Mouse (Mus musculus) right cerebral cortex, postnatal 14 days (tissue): Measurements from ENCODE around the gene Cfap69.

Experiments
- DNase-seq: peaks from one replicate; pipeline ENCODE4 v3.0.0; 2022

Cfap69 gene

DNA sequence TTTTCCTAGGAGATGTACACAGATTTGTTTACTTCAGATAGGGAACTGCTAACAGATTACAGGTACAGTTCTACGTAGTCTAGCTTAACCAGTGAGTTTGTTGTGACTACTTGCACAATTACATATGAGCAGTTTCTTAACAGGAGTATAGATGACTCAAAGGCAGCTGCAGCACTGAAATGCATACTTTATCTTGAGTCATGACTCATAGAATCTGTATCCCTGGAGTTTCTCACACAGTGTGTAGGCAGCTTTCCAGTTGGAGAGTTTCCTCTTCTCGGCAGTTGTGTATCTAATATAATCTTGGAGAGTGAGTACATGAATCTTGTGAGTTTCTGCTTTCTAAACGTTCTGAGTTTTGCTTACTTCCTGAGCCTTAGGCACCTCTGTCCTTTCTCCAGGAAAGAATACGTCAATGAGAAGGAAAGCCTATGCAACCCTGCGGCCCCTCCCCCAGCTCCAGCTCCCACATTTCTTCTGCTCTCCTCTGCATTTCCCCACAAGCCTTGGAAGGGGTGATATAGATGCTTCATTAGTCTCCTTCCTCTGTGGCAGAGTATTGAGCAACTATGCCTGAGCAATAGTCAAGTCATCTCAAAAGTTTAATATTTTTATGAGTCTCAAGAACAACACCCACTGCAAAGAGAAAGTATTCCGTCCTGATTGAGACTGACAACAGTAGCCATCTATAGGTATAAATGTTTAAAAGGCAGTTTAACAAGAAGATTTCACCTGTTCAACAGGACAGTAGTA, 15.0 kb downstream of the Cfap69 start:
- peak; percentile 26 for DNase-seq

DNA sequence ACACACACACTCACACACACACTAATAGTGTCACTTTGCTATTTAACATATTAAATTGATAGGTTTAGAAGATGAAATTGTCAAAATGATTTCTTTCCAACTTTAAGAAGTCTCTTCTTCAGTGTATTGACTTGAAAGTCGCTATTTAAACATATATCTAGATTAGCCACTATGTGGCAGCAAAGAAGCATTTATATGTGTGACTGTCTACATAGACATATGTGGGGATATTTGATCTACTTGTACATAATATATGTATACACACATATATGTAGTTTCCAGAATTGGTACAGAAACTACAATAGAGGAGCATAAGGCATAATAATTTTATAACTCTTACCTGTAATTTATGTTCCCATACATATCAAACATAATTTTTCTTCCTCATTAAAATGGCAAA, 17.9 kb downstream of the Cfap69 start:
- no peak for DNase-seq

DNA sequence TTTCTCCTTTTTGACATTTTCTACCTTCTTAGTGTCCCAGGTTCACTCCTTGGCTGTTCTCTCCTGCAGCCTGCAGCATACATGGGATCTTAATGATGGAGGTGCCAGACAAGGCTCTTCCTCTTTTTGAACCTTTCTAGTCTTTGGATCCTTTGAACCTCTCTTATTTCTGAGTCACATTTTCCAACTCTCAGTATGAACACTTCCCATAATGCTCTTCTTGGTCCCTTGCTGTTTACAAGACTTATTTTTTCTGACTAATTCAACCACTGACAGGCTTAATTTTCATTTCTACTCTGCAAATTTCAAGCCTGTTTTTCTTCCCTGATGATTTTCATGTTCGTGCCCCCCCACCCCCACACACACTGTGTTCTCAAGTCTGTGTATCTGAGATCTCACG, 25.5 kb downstream of the Cfap69 start:
- no peak for DNase-seq

DNA sequence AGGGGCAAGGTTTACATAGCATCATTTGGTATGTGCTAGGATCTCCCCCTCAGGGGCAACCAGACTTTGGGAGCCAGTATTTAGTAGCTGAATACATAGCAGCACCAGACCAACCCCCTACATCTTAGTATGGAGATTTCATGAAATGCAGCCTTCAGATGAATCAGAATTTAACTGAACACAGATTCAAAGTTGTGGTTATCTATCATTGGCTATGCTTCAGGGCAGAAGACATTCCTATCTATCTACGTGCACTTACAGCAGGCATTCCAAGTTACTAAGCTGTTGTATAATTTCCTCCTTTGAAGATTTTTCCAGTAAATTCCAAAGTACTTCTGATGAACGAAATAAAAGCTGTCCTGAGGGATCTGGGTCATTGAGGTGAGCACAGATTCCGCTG, 38.5 kb downstream of the Cfap69 start:
- no peak for DNase-seq

DNA sequence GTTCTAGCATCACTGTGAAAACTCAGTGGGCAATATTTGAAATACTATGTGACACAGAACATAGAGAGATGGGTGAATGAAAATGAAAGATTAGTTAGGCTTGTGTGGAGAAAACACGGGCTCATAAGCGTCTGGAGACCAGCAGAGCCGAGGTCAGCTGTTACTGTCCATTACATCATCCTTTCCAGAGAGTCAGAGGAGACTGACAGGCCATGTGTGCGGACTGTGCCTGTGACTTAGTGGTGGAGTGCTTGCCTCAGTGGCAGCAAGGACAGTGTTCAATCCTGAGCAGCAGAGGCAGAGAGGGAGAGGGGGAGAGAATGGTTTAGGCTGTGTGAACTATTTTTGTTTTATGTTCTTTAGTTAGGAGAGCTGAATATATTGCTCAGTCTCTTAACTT, 45.7 kb downstream of the Cfap69 start:
- no peak for DNase-seq

- no peak for DNase-seq
Observed at GRCm38 (mm10) chr5:5610540-5610939, 53.5 kb downstream of the Cfap69 start.

- DNase-seq: no peak
Observed at GRCm38 (mm10) chr5:5587686-5588085, 76.4 kb downstream of the Cfap69 start.

DNA sequence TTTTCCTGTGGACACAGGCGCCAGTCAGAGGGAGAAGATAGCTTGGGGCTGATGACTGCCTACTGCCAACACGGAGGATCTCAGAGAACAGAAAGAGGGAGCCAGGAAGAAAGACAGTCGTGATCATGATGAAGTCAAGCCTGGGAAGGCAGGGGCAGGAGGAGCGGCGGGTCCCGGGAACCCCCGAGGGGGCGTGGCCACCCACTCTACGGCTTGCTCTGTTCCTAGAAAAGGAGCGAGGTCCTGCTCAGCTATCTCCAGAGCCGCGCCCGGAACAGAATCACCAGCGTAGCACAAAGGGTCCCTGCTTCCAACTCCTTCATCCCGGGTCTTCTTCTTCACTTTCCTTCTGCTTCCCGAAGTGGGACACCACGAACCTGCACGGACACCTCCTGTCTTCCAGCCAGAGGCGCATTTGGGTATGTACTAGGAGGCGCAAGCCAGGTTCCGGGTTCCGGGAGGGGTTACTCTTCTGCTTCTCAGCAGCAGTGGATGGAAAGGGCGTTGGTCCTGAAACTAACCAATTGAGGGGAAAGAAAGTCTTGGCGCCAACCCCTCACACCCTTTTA, 90.2 kb downstream of the Cfap69 start, which contains the start of gene Gm8773:
Gene Gm8773 (plus strand): TSS at position 51 of the 569 bp plus-strand sequence.
- peak; percentile 15 for DNase-seq

- DNase-seq: no peak
Observed at GRCm38 (mm10) chr5:5562435-5562834, 101.6 kb downstream of the Cfap69 start.

- DNase-seq: no peak
Observed at GRCm38 (mm10) chr5:5561041-5561706, 102.9 kb downstream of the Cfap69 start.

- no peak for DNase-seq
Observed at GRCm38 (mm10) chr5:5559798-5560197, 104.2 kb downstream of the Cfap69 start.

DNA sequence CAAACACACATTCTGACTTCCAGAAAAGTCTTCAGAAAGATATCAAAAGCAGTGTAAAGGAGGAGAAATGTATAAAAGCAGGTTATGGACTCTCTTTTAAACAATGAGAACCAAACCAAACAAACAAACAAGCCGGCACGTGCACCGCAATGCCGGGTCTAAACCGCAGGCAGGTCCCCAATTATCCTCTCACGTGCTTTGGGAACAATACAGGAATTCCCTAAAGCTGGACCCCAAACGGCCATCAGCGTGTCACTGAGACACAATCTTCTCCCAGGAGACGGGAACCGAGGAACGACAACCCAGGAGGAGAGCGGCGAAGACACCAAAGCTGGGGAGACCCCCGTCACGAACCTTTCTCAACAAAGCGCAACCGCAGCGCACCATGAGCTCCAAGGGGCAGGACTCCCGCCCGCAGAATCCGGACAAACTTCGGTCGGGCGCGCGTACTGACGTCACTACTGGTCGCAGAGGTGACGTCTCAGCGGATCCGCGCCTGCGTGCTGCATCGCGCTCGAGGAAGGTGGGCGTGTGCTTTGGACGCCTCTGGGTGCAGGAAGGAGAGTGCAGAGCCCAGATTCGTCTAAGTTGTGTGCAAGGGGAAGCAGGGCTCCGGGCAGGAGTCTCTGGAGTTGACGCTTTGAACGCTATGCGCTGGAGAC, 104.8 kb downstream of the Cfap69 start, which contains the start of gene Gtpbp10:
Gene Gtpbp10 (minus strand): TSS at position 460 of the 662 bp plus-strand sequence.
- DNase-seq: peak; percentile 95

GRCm38 (mm10) chr5:5551110-5551509, 112.9 kb downstream of the Cfap69 start:
- DNase-seq: no peak

DNA sequence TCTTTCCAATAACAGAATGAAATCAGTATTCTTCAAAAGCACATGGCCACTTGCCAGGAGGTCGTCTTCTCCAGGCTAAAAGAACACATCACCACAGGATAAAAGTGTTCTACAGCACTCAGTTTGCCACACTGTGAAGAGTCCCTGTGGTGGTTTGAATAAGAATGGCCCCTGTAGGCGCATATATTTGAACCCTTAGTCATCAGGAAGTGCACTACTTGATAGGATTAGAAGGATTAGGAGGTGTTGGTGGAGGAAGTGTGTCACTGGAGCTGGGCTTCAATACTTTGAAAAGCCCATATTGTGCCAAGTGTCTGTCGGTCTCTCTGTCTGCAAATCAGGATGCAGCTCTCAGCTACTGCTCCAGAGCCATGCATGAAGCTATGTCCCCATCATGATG, 123.7 kb downstream of the Cfap69 start:
- DNase-seq: no peak

DNA sequence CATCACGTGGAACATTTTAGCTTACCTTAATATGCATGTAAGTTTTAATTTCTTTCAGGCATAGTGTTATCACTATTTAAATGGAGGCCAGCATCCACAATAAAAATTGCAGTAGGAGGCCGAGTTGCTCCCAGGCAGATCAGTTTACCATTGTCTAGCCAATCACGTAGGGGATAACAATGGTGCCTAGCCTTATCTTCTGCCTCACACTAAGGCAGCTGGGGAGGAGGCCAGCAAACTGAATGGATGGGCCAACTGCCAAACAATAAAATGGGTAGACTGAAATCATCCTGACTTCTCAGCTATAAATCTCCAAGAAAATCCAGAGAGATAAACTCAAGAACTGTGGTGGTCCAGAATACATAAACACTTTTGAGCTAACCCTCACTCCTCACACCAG, 124.3 kb downstream of the Cfap69 start:
- no peak for DNase-seq

DNA sequence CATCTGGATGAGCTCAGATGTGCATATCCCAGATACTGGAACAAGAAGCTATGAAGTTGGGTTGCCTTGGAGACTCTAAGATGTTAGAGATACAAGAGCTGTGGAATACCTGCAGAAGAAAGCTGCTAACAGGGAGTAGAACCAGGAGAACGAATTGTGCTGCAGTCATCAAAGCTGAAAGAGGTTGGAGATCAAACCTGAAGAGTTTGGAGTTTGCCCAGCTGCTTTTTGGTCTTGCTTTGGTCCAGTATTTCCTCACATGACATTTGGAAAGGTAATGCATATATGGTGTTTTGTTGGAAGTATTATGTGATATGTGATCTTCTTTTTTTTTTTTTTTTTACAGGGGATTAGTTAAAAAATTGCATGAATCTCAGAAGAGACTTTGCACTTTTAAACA, 127.9 kb downstream of the Cfap69 start:
- no peak for DNase-seq

- no peak for DNase-seq
Observed at GRCm38 (mm10) chr5:5533656-5534420, 130.2 kb downstream of the Cfap69 start.
